Mouse (Mus musculus): Measurements from ENCODE around the gene Lrrc2.
A peak's percentile ranks its signal among the peaks of the same experiment; 100 is the strongest.

Lrrc2 gene

DNA sequence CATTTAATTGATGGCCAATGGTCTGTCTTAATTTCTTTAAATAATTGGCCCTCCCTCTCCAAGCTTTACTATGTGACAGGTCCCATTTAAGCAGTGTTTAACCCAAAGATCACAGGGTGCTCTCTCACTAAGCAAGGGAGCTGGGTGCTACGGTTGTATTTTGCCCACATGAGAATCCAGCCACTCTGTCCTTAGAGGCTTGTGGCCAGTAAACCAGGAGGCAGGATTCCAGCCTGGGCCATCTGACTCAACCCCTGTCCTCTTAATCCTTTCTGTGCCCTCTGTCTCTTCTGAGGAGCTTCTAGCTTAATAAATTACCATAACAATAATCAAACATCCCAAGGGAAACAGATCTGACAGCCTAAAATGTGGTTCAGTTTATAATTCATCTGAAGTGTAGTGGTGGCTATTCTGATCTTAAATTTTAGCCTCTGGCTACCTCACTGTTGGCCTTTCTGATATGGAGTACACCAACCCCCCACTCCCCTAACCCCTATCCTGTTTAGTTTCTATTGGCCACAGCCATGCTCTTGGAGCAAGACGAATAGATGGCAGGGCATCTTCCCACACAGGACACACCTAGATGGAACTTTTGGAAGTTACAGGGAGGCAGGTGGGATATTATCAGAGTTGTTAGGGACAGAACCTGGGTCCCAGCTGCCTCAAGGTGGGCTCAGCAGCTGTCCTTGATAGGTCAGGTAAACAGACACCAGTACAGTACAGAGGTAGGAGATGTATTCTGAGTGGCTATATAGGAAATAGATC is 3.5 kb downstream of the Lrrc2 start:
- Histone ChIP-seq H3K36me3 (ENCODE audit: control insufficient read depth, insufficient read depth, low read length, poor library complexity, severe bottlenecking) (no peaks in the 10 kb centered on the region), H3K27me3 (ENCODE audit: control insufficient read depth, insufficient read depth, low read length, poor library complexity, severe bottlenecking) (no peaks in the 10 kb centered on the region)
- DNase-seq (ENCODE audit: low read depth, low spot score), result no peak

DNA sequence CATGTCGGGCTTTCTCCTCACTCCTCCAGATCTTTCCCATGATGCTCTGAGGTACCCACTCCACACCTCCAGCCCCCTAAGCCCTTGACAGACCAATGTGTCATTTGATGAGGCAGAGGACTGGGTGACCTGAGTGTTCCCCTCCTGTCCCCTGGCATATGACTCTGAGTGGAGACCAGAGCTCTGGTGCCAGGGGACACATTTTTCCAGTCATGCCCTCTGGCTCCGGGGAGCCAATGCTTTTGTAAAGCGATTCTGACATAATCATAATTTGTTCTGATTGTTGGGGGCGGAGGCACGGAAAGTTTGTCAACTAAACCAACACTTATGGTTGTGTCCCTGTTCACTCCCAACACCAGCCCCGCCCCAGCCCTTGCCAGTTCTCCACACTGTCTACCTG is 4.6 kb downstream of the Lrrc2 start:
- Histone ChIP-seq H3K36me3 (ENCODE audit: control insufficient read depth, insufficient read depth, low read length, poor library complexity, severe bottlenecking) (no peaks in the 10 kb centered on the region), H3K27me3 (ENCODE audit: control insufficient read depth, insufficient read depth, low read length, poor library complexity, severe bottlenecking) (no peaks in the 10 kb centered on the region)
- DNase-seq (ENCODE audit: low read depth, low spot score), result no peak

DNA sequence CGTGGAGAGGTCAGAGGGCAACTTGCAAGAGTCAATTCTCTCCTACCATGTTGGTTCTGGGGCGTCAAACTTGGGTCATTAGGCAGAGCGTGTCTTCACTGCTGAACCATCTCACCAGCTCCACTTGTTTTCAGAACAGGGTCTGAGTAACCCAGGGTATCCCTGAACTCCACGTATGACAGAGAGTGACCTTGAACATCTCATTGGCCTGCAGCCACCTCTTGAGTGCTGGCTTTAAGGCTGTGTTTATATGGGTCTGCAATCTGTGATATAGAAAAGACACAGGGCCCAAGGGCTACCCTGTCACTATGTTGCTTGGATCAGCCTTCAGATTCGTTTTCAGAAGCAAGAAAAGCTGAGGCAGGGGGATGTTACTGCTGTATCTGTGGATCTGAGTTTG is 8.3 kb downstream of the Lrrc2 start:
- no peaks in the 10 kb centered on the region for H3K36me3 ChIP-seq (ENCODE audit: control insufficient read depth, insufficient read depth, low read length, poor library complexity, severe bottlenecking)
- no peak for DNase-seq (ENCODE audit: low read depth, low spot score)
- no peaks in the 10 kb centered on the region for H3K27me3 ChIP-seq (ENCODE audit: control insufficient read depth, insufficient read depth, low read length, poor library complexity, severe bottlenecking)

DNA sequence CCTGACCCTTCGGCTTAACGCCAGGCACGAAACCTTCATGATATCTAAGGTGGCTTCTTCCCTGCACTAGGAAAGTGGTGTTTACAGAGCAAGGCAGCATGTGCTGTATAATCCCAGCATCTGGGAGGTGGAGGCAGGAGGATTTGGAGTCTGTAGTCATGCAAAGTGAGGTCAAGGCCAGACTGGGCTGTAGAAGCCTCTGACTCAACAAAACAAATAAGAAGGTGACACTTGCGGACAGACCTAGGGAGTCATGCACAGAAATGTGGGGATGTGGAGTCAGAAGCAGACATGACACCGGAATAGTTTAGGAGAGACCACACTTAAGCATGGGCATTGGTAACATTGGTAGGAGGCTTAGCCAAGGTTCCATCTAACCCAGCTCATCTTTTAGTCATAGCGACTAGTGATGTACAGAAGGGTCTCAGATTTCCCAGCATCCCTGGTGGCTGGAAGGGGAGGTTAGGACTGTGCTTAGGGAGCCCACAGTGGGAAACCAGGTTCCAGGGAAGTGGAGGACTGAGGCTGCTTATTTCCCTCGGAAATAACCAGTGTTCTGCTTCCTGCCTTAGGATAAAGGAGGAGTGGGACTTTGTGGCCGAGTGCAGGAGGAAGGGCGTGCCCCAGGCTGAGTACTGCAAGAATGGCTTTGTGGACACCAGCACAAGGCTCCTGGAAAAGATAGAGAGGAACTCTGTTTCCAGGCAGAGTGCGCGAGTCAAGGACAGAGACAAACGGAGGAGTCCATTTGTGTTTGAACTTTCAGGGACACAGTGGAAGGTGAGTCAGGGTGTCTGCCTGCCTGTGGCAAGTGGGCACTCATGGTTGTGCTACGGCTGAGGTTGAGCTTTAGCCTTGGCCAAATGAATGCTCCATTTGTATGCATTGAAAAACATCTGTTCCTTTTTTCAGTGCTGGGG is 9.1 kb downstream of the Lrrc2 start:
- Histone ChIP-seq H3K36me3 (ENCODE audit: control insufficient read depth, insufficient read depth, low read length, poor library complexity, severe bottlenecking) (no peaks in the 10 kb centered on the region), H3K27me3 (ENCODE audit: control insufficient read depth, insufficient read depth, low read length, poor library complexity, severe bottlenecking) (no peaks in the 10 kb centered on the region)
- no peak for DNase-seq (ENCODE audit: low read depth, low spot score)

DNA sequence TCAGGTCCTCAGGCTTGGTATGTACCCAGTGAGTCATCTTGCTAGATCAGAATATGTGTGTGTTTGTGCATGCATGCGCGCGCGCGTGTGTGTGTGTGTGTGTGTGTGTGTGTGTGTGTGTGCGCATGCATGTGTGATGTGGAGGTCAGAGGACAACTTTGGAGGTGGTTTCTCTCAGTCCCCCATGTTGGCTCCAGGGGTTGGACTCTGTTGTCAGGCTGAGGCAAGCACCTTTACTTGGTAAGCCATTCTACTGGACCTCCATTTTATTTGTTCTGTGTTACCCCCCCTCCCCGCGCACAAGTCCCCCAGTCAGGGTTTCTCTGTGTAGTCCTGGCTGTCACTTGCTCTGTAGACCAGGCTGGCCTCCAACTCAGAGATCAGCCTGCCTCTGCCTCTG is 10.0 kb downstream of the Lrrc2 start:
- DNase-seq (ENCODE audit: low read depth, low spot score), result no peak
- H3K27me3 ChIP-seq (ENCODE audit: control insufficient read depth, insufficient read depth, low read length, poor library complexity, severe bottlenecking), result no peaks in the 10 kb centered on the region

DNA sequence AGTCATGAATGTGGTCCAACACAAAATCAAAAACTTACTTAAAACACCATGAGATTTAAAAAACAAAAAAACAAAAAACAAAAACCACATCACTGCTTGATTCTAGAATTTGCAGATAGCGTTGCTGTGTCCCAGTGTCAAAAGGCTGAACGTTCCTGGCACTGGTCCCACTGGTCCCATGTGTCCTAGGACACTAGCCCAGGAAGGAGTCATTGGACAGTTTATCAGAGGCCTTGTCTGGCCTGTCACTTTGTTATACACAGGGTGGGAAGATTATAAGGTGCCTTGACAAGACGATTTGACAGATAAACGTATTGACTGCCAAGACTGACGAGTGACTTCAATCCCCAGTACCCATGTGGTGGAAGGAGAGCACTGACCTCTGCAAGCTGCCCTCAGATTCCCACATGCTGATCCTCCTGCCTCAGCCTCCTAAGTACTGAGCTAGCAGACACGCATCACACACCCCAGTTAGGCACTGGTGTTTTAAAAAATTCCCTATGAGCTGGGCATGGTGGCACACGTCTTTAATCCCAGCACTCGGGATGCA is 12.3 kb downstream of the Lrrc2 start:
- Histone ChIP-seq H3K27me3 (ENCODE audit: control insufficient read depth, insufficient read depth, low read length, poor library complexity, severe bottlenecking) (no peaks in the 10 kb centered on the region), H3K36me3 (ENCODE audit: control insufficient read depth, insufficient read depth, low read length, poor library complexity, severe bottlenecking) (no peaks in the 10 kb centered on the region)
- DNase-seq (ENCODE audit: low read depth, low spot score), result no peak

More for the DNA sequence above, 10.0 kb downstream of the Lrrc2 start:
- no peaks in the 10 kb centered on the region for H3K36me3 ChIP-seq (ENCODE audit: control insufficient read depth, insufficient read depth, low read length, poor library complexity, severe bottlenecking)

DNA sequence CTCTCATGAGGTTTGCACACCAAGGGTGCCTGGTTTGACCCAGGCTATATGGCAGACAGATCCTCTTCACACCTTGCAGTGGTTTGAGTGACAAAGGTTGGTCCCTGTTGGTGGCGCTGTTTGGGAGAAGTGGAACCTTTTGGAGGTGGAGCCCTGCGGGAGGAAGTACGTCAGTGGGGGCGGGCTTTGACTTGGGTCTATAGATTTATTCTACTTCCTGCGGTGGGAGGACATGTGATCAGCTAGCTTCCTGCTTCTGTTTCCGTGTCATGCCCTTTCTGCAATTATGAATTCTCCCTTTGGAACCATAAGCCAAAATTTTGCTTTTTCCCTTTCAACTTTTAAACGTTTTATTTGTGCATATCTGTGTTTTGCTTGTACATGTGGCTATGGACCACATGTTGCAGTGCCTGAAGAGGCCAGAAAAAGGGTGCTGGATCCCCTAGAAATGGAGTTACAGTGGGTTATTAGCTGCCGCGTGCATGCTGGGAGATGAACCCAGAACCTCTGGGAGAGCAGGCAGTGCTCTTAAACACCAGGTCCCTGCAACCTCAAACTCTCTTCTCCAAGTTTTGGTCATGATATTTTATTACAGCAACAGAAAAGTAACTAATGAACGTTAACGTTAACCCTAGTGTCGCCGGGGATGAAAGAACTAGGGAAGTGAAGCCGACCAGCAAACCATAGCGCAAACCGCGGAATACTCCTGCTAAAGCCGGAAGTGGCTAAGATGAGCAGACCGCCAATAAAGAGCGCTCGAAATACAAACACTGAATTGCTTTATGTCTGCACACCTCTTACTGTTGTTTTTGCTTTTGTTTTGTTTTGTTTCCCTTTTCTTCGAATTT is 13.9 kb downstream of the Lrrc2 start:
- Histone ChIP-seq H3K36me3 (ENCODE audit: control insufficient read depth, insufficient read depth, low read length, poor library complexity, severe bottlenecking) (no peaks in the 10 kb centered on the region), H3K27me3 (ENCODE audit: control insufficient read depth, insufficient read depth, low read length, poor library complexity, severe bottlenecking) (no peaks in the 10 kb centered on the region)
- DNase-seq (ENCODE audit: low read depth, low spot score), result peak; percentile 54

DNA sequence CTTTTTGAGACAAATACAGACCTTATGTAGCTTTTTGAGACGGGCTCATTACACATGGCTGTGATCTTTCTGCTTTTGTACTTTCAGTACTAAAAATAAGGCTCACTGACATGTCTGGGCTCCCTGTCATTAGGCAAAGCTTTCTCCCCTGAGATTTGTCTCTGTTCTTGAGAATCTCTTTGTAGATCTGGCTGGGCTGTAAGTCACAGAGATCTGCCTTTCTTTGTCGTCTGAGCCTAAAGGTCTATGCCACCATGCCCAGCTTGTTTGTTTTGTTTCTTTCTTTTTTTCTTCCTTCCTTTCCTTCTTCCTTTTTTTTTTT is 14.5 kb downstream of the Lrrc2 start:
- Histone ChIP-seq H3K27me3 (ENCODE audit: control insufficient read depth, insufficient read depth, low read length, poor library complexity, severe bottlenecking) (no peaks in the 10 kb centered on the region), H3K36me3 (ENCODE audit: control insufficient read depth, insufficient read depth, low read length, poor library complexity, severe bottlenecking) (no peaks in the 10 kb centered on the region)
- DNase-seq (ENCODE audit: low read depth, low spot score), result no peak

DNA sequence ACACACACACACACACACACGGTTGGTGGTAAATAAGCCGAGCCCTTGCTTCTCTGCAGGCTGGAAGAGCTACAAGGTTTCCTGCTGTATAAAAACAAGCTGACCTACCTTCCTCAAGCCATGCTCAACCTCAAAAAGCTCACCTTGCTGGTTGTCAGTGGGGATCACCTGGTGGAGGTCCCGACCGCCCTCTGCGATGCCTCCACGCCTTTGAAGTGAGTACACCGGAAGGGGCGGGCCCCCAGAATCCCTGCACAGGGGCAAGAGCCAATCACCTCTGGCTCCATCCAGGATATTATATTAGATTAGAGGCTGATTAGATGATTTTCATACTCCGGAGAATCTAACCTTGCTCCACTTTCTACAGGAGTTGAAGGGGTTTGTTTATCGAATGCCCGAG is 28.1 kb downstream of the Lrrc2 start:
- no peak for DNase-seq (ENCODE audit: low read depth, low spot score)
- no peaks in the 10 kb centered on the region for H3K36me3 ChIP-seq (ENCODE audit: control insufficient read depth, insufficient read depth, low read length, poor library complexity, severe bottlenecking)
- H3K27me3 ChIP-seq (ENCODE audit: control insufficient read depth, insufficient read depth, low read length, poor library complexity, severe bottlenecking), result no peaks in the 10 kb centered on the region

DNA sequence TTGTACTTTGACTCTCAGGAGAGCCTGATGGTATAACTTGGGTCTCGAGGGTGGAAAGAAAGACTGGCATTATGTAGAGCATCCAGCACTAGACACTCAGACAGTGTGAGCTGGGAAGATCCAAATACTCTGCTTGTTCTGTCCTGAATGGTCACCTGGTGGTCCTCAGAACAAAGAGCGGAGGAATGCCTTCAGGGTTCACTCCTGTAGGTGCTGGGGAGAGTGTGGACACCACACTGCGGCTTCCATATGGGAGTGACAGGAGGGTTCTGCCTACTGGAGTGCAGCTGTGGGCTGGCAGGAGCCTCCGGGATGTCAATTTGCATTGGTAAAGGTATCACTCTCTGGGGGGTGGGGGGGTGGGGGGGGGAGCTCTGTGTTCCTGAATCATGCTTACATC is 31.0 kb downstream of the Lrrc2 start:
- DNase-seq (ENCODE audit: low read depth, low spot score), result no peak
- no peaks in the 10 kb centered on the region for H3K36me3 ChIP-seq (ENCODE audit: control insufficient read depth, insufficient read depth, low read length, poor library complexity, severe bottlenecking)
- H3K27me3 ChIP-seq (ENCODE audit: control insufficient read depth, insufficient read depth, low read length, poor library complexity, severe bottlenecking), result no peaks in the 10 kb centered on the region

DNA sequence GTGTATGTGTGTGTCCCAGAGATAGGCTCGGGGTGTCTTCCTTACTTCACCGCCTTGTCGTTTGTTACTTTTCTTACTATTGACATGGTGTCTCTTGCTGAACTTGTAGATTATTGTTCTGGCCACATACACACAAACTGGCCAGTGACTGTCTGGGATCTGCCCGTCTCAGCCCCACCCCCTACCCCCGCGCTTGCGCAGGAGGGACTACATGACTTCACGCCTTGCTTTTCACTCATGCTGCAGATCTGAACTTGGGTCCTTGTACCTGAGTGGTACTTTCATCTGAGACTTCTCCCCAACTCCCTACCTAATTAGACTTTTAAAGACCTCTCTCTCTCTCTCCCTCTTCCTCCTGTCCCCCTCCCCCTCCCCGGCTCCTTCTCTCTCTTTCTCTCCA is 32.8 kb downstream of the Lrrc2 start:
- Histone ChIP-seq H3K27me3 (ENCODE audit: control insufficient read depth, insufficient read depth, low read length, poor library complexity, severe bottlenecking) (no peaks in the 10 kb centered on the region), H3K36me3 (ENCODE audit: control insufficient read depth, insufficient read depth, low read length, poor library complexity, severe bottlenecking) (no peaks in the 10 kb centered on the region)
- DNase-seq (ENCODE audit: low read depth, low spot score), result no peak

DNA sequence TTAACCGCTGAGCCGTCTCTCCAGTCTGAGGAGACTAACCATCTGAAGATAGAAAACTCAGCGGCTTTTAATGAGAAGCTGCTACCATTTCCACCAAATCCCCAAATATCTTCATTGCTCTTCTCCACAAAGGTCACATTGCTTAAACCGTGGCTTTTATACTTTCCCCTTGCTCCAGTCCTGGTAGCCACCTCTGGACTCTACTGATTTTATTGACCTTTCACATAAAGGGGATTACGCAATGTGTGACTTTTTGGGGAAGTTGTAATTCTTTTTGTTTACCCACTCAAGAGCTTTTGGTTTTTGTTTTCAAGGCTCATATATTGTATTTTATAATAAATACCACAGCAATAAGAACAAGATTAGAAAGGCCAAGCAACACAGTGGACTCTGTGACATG is 34.2 kb downstream of the Lrrc2 start:
- no peak for DNase-seq (ENCODE audit: low read depth, low spot score)
- Histone ChIP-seq H3K27me3 (ENCODE audit: control insufficient read depth, insufficient read depth, low read length, poor library complexity, severe bottlenecking) (no peaks in the 10 kb centered on the region), H3K36me3 (ENCODE audit: control insufficient read depth, insufficient read depth, low read length, poor library complexity, severe bottlenecking) (no peaks in the 10 kb centered on the region)

DNA sequence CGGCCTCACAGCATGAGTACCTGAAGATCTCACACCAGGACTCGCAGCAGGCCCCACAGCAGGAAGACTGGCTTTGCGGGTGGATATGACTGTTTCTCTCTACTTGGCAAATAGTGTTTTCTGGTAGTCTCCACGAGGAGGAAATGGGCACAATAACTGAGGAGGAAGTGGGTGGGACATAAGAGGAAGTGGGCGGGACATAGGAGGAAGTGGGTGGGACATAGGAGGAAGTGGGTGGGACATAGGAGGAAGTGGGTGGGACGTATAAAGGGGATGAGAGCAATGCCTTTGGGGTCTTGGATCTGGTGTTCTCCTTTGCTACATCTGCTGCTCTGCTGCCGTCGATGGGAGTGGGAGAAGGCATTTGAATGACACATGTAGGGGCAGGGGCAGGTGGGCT is 34.6 kb downstream of the Lrrc2 start:
- Histone ChIP-seq H3K36me3 (ENCODE audit: control insufficient read depth, insufficient read depth, low read length, poor library complexity, severe bottlenecking) (no peaks in the 10 kb centered on the region), H3K27me3 (ENCODE audit: control insufficient read depth, insufficient read depth, low read length, poor library complexity, severe bottlenecking) (no peaks in the 10 kb centered on the region)
- DNase-seq (ENCODE audit: low read depth, low spot score), result peak; percentile 25

DNA sequence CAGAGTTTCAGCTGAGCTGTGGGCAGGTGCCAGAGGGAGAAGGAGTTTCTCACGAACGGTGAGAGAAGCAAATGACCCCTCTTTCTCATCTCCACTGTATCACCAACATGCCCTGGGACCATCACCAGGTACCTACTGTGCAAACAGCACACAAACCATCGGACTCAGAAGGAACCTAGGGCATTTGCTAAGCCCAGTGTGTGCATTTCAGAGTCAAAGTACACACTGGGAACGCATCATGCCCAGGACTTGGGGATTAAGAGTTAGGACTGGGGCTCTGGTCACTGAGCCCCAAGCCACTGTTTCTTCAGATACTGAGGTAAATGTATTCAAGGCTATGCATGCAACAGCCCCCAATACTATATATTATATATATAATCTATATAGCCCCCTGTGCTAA is 36.0 kb downstream of the Lrrc2 start:
- Histone ChIP-seq H3K27me3 (ENCODE audit: control insufficient read depth, insufficient read depth, low read length, poor library complexity, severe bottlenecking) (no peaks in the 10 kb centered on the region), H3K36me3 (ENCODE audit: control insufficient read depth, insufficient read depth, low read length, poor library complexity, severe bottlenecking) (no peaks in the 10 kb centered on the region)
- DNase-seq (ENCODE audit: low read depth, low spot score), result no peak
